Mouse (Mus musculus) lung, adult 2 months (tissue): ENCODE data around the gene Surf1.

Source experiments
- CTCF ChIP-seq: fragments of 200-500 bp; IDR thresholded peaks from 2 replicates; pipeline ENCODE4 v1.5.1; 2011; ENCODE audit warnings: mild to moderate bottlenecking, low read length, control low read depth; ENCODE audit not compliant: insufficient read depth
- POLR2A ChIP-seq: fragments of 200-500 bp; IDR thresholded peaks from 2 replicates; pipeline ENCODE4 v1.6.1; 2011; ENCODE audit warnings: low read depth, mild to moderate bottlenecking, control low read depth, low read length, borderline replicate concordance; ENCODE audit errors: extremely low read depth

GRCm38 (mm10) chr2:26943253-26943652 lies 26.9 kb upstream of the Surf1 start:
- TF ChIP-seq POLR2A (no peak), CTCF (no peak)
